Mouse (Mus musculus) heart, embryonic 14.5 days (tissue): ENCODE measurements around the gene Cul5. TPM values are rescaled to one million over a fixed set of nuclear protein-coding genes. Genes with fewer than 3 reads are reported as not detected.

ENCODE experiments used
- ATAC-seq: fragments of 200-750 bp; cut with Nextera tagmentation; 2 replicates; pipeline ENCODE4 v1.8.0; 2017; ENCODE audit warnings: low read depth, moderate TSS enrichment; ENCODE audit not compliant: insufficient number of reproducible peaks, insufficient read depth, low FRiP score
- H3K27ac ChIP-seq, 2 experiments: fragments of 200-500 bp in 1 of 2; fragments of 300-500 bp in 1 of 2; sonication (generic) in 1 of 2; replicated peaks in 1 of 2; 2 replicates each; pipeline ENCODE4 v1.5.1; 2012 to 2014; ENCODE audit warnings: low read depth in 2 of 2, low read length in 2 of 2, control low read depth in 1 of 2, mild to moderate bottlenecking in 1 of 2, mixed read lengths in 1 of 2; ENCODE audit not compliant: control insufficient read depth in 1 of 2, insufficient read depth in 1 of 2
- H3K27me3 ChIP-seq: fragments of 300-500 bp; sonication (generic); 2 replicates; pipeline ENCODE4 v1.6.1; 2014; ENCODE audit warnings: mild to moderate bottlenecking, low read length, control low read depth; ENCODE audit not compliant: control insufficient read depth, insufficient read depth
- H3K36me3 ChIP-seq: fragments of 300-500 bp; sonication (generic); 2 replicates; pipeline ENCODE4 v1.6.1; 2014; ENCODE audit warnings: mild to moderate bottlenecking, control low read depth, low read length, mixed read lengths; ENCODE audit not compliant: control insufficient read depth, insufficient read depth
- H3K4me1 ChIP-seq, 2 experiments: fragments of 200-500 bp in 1 of 2; fragments of 300-500 bp in 1 of 2; sonication (generic) in 1 of 2; 2 replicates each; pipeline ENCODE4 v1.6.1; 2012 to 2014; ENCODE audit warnings: low read length in 2 of 2, control low read depth in 1 of 2, mixed read lengths in 1 of 2; ENCODE audit not compliant: control insufficient read depth in 2 of 2, insufficient read depth in 2 of 2
- H3K4me2 ChIP-seq: fragments of 300-500 bp; sonication (generic); 2 replicates; pipeline ENCODE4 v1.6.1; 2014; ENCODE audit warnings: mild to moderate bottlenecking, low read length
- H3K4me3 ChIP-seq, 2 experiments: fragments of 200-500 bp in 1 of 2; fragments of 300-500 bp in 1 of 2; sonication (generic) in 1 of 2; 2 replicates each; pipeline ENCODE4 v1.5.1; 2012 to 2014; ENCODE audit warnings: low read length in 2 of 2, mild to moderate bottlenecking in 2 of 2, control low read depth in 1 of 2, low read depth in 1 of 2, moderate library complexity in 1 of 2; ENCODE audit not compliant: control insufficient read depth in 1 of 2, insufficient read depth in 1 of 2
- H3K9ac ChIP-seq: fragments of 300-500 bp; sonication (generic); 2 replicates; pipeline ENCODE4 v1.6.1; 2014; ENCODE audit warnings: mild to moderate bottlenecking, low read length
- H3K9me3 ChIP-seq: fragments of 300-500 bp; sonication (generic); 2 replicates; pipeline ENCODE4 v1.6.1; 2016; ENCODE audit warnings: low read length, control low read depth; ENCODE audit not compliant: control insufficient read depth
- WGBS: fragments of 180-500 bp; shearing (Covaris S2); extraction: QIAGEN DNeasy Blood & Tissue Kit; methylation state at CpG from one replicate; pipeline ENCODE4 v1.1.7; 2014; 5-methylcytosine and 5-hydroxymethylcytosine counted together
- polyA plus RNA-seq: library from polyadenylated mRNA; unstranded; fragments of >200 nt; fragmentation: Nextera tagmentation; extraction: Ambion mirVana; gene quantifications from 2 replicates; pipeline ENCODE4 v1.2.1, GENCODE M21; 2014

Cul5 gene
- polyA plus RNA-seq, 1 experiment from 2014 or later: 43.3 TPM

DNA sequence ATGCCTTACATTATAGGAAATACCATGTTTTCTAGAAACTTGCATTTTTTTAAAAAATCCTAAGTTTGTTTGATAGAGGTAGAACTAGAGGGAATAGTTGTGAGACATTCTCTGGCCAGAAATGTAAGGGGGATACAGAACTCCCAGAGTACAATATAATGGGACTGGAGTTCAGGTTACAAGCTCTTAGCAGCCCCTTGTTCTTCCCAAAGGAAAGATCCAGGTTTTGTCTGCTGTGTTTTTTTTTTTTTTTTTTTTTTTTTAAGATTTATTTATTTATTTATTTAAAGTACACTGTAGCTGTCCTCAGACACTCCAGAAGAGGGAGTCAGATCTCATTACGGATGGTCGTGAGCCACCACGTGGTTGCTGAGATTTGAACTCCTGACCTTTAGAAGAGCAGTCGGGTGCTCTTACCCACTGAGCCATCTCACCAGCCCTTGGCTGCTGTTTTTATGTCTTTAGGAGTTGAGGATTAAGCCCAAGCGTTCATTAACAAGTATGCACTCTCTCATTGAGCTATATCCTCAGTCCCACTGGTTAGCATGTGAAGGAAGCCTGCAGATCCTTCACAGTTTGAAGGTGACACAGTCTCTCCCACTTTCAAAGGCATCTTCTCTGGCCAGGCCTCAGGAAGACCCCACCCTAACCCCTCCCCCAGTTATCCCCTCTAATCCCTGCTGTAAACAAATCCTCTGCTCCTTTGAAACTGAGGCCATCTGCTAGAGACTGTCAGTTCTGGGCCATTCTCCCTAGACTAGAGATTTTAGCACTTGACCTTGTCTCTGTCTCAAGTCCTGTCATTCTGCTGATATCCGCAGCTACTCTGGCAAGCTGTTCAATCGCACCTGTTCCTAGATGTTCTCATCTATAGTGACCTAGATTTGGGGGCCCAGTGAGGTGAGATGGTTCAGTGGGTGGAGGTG is 22.2 kb upstream of the Cul5 start:
- WGBS: 29% methylated on average over 7 of the region's 7 CpGs
- no peaks in the 10 kb centered on the region for H3K4me1 ChIP-seq

DNA sequence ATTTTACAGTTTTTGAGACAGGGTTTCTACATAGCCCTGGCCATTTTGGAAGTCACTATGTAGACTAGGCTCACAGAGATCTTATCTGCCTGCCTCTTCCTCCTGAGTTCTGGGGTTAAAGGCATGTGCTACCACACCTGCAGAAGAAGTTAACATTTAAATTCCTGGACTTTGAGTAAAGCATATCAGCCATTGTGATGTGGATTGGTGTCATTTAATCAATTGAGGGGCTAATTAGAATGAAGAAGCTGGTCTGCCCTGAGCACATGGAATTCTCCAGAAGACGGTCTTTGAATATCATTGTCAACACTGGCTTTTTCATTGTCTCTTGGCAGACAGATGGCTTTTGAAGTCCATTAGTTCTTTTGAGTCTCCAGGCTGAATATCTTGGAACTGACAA is 11.0 kb upstream of the Cul5 start:
- Histone ChIP-seq H3K4me2 (no peak overlapping the region), H3K36me3 (no peaks in the 10 kb centered on the region), H3K27me3 (no peaks in the 10 kb centered on the region), H3K4me3 (no peak overlapping the region), H3K9ac (no peak overlapping the region), H3K9me3 (peaks cover 5% of the 10 kb centered on the region; the same call in 1 of the 2 replicates), H3K4me1 (no peaks in the 10 kb centered on the region), H3K27ac (no peak overlapping the region)
- 86% methylated on average over 1 of the region's 1 CpGs for WGBS
- ATAC-seq: no peak

More for the DNA sequence above, 22.2 kb upstream of the Cul5 start:
- Histone ChIP-seq H3K4me3 (no peak overlapping the region), H3K4me2 (no peak overlapping the region), H3K27ac (no peak overlapping the region), H3K36me3 (no peaks in the 10 kb centered on the region), H3K9me3 (no peaks in the 10 kb centered on the region), H3K9ac (no peak overlapping the region), H3K27me3 (no peaks in the 10 kb centered on the region)
- no peak for ATAC-seq

DNA sequence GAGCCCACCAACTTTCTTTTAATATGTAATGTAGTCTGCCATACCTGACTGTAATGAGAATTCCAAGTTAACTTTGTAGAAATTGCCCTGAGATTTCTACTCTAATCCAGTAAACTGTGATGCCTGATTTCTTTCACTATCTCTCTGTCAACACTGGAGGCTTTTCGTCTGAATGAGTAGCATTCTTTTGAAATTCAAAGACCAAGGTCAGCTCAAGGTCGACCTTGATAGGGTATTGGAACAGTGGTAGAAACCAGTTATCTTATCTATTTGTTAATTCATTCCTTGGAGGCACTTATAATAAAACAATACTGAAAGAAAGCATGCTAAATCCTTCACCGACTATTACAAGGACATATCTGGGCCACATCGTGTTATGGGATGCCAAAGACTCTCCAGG is 7.1 kb upstream of the Cul5 start:
- Histone ChIP-seq H3K9me3 (peaks cover 5% of the 10 kb centered on the region; the same call in 1 of the 2 replicates), H3K9ac (no peak overlapping the region), H3K27me3 (no peaks in the 10 kb centered on the region), H3K4me3 (no peak overlapping the region), H3K4me1 (no peaks in the 10 kb centered on the region), H3K36me3 (no peaks in the 10 kb centered on the region), H3K4me2 (no peak overlapping the region), H3K27ac (no peak overlapping the region)
- no peak for ATAC-seq
- WGBS: 51% methylated on average over 4 of the region's 4 CpGs

DNA sequence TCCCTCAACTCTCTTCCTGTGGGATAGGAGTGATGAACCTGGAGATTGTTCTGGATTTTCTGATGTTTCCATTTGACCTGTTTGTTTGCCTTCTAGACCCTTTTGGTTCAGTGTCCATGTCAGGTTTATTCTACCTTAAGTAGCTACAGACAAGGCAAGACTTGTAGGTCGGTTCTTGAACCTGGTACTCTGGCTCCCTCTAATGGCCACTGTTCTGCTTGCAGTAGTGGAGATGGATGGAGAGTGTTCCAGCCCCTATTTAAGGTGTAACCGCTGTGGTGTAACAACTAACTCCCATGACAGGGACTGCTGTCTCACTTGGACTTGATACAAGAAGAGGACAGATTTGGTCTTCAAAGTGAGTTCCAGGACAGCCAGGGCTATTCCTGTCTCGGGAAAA is 3.8 kb upstream of the Cul5 start:
- WGBS: 18% methylated on average over 3 of the region's 3 CpGs
- no peak for ATAC-seq
- peaks cover 5% of the 10 kb centered on the region; the same call in 1 of the 2 replicates for H3K9me3 ChIP-seq

DNA sequence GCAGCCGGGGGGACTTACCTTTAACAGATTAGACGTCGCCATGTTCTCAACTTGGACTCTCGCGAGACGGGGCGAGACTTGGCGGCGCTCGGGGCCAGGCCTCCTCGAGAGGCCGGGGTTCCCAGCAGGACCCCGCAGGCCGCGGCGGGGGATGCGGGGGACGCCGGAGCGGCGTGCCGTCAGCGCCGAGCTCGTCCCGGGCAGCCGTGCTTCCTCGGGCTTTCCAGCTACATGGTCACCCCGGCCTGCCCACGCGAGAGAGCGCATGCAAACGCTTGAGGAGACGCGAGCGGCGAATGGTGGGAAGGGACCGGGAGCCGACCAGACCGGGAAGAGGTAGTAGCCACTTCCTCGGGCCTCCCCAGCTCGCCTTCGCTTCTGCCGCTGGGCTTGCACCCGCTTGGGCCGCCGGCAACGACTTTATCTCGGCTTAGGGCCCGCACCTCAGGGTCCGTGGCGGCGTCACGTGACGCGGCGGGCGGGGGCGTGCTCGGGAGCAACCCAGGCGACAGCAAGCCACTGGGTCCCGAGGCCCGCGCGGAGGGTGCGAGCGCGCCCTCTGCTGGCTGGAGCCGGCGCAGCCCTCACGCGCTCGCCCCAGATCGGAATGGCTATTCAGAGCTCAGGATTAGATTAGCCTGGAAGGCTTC is 2.7 kb downstream of the Cul5 start:
- peak; percentile 94 for ATAC-seq

More for the DNA sequence above, 3.8 kb upstream of the Cul5 start:
- no peak overlapping the region for H3K9ac ChIP-seq
- no peak overlapping the region for H3K27ac ChIP-seq
- H3K4me2 ChIP-seq: no peak overlapping the region
- H3K4me1 ChIP-seq: no peaks in the 10 kb centered on the region
- no peak overlapping the region for H3K4me3 ChIP-seq
- H3K27me3 ChIP-seq: no peaks in the 10 kb centered on the region
- H3K36me3 ChIP-seq: no peaks in the 10 kb centered on the region

DNA sequence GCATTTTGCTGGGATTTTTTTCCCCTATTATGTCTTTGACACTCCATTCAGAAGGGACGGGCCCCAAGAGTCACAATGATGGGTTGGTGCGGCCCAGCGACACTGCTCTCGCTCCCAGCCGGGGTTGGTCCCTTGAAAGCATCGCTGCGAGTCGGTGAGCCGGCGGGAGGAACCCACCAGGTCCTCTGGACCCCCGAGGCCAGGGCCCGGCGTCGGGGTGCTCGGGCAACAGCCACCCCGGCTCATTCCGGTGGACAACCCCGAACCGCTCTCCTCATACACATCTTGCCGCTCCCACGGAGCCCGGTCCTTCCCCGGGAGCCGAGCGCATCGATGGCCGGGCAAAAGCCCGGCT is 3.2 kb downstream of the Cul5 start:
- peak overlapping the region; percentile 73 to 94 for H3K27ac ChIP-seq
- peak overlapping the region; percentile 91 for H3K4me2 ChIP-seq
- H3K9ac ChIP-seq: peak overlapping the region; percentile 99
- H3K4me1 ChIP-seq: peaks cover 0 to 15% of the 10 kb centered on the region in 2 experiments
- H3K9me3 ChIP-seq: no peaks in the 10 kb centered on the region
- H3K4me3 ChIP-seq: peak overlapping the region; percentile 57 to 98
- WGBS: under 1% methylated on average over 28 of the region's 28 CpGs
- no peak; the same call in 1 of the 2 replicates for ATAC-seq
- no peaks in the 10 kb centered on the region for H3K36me3 ChIP-seq
- H3K27me3 ChIP-seq: no peaks in the 10 kb centered on the region

More for the DNA sequence above, 2.7 kb downstream of the Cul5 start:
- Histone ChIP-seq H3K9ac (peak overlapping the region; percentile 99), H3K36me3 (no peaks in the 10 kb centered on the region), H3K4me1 (peaks cover 0 to 15% of the 10 kb centered on the region in 2 experiments), H3K4me2 (peak overlapping the region; percentile 91), H3K27ac (peak overlapping the region; percentile 73 to 94), H3K4me3 (peak overlapping the region; percentile 57 to 98), H3K9me3 (no peaks in the 10 kb centered on the region), H3K27me3 (no peaks in the 10 kb centered on the region)
- under 1% methylated on average over 65 of the region's 74 CpGs for WGBS

DNA sequence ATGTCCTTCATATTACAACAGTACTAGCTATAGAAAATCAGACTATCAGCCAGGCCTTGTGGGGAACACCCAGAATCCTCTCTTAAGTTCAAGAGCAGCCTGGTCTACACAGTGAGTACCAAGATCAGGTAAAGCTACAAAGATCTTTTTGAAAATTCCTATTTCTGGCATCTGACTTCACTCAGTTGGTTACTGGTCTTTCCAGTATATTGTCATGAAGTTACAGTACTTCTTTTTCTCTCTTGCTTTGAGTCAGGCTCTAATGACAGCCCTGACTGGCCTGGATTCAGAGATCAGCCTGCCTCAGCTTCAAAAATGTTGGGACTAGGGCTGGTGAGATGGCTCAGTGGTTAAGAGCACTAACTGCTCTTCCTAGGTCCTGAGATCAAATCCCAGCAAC is 4.4 kb downstream of the Cul5 start:
- Histone ChIP-seq H3K27me3 (no peaks in the 10 kb centered on the region), H3K4me1 (peaks cover 0 to 15% of the 10 kb centered on the region in 2 experiments), H3K27ac (no peak overlapping the region), H3K36me3 (no peaks in the 10 kb centered on the region), H3K9ac (no peak overlapping the region), H3K4me3 (no peak overlapping the region), H3K4me2 (peak overlapping the region; percentile 91; the same call in 1 of the 2 replicates), H3K9me3 (no peaks in the 10 kb centered on the region)
- ATAC-seq: no peak
